Mouse (Mus musculus): Measurements from ENCODE around the gene Olfr893.

DNA sequence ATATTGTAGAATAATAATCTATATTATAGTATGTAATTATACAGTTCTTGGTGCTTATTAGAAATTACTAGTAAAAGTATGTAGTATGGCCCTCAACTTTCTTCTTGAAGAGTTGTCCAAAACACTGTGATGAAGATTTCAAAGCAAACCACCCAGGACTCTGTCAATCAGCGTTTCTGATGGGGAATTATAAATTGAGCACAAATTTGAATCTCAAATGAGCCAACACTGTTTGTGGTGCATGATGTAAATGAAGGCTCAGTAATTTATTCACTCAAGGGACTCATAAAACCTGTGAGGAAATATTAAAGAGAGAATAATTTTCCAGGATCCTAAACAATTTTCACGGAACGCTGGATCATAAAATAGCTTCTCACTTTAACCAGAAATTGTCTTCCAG lies at the start of gene Olfr893:
- TF ChIP-seq POLR2A (IDR thresholded peaks at IDR 0.05; ENCODE audit: low read depth, low read length) (no peak), CTCF (IDR thresholded peaks at IDR 0.05; ENCODE audit: borderline replicate concordance, insufficient read depth, low read length) (no peak)
